Mouse (Mus musculus) CD8-positive naive resting alpha-beta T cell, adult 2 months (primary cell): ENCODE measurements around the gene Hrh1.

Experiments used
- DNase-seq, 2 experiments: peaks; one replicate each; pipeline ENCODE4 v3.0.0; 2022; ENCODE audit warnings: low read depth in 2 of 2, low spot score in 2 of 2

The Hrh1 gene

DNA sequence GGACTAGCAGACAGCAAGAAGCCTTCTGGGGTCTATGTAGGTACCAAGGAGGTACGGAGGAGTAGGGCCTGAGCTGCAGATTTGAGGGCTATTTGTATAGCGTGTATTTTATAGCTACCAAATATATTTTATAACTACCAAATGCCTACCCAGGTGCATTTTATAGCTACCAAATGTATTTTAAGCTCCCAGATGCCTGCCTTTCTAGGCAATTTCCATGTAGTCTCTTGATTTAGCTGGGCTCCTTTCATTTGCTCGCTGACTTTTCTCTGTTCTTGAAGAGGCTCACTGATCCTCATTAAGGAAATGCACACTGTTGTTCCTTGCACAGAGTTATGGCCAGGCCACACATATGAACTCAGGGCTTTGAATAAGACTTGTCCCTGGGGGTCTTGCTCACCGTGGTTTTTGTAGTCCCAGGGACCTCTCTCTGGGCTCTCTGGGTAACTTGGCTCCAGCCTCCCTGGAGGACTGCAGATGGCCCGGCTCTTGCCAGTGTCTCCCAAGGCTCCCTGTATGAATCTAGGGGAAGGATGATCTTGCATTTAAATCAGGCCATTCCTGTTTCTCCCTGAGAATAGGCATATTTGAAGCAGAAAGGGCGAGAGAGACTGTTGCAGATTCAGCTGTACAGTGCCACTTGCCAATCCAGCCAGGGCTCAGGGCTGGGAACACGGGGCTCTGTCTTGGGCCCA lies 7.2 kb downstream of the Hrh1 start:
- no peak for DNase-seq

- no peak for DNase-seq
Measured at GRCm38 (mm10) chr6:114406634-114407033, 8.9 kb downstream of the Hrh1 start.

DNA sequence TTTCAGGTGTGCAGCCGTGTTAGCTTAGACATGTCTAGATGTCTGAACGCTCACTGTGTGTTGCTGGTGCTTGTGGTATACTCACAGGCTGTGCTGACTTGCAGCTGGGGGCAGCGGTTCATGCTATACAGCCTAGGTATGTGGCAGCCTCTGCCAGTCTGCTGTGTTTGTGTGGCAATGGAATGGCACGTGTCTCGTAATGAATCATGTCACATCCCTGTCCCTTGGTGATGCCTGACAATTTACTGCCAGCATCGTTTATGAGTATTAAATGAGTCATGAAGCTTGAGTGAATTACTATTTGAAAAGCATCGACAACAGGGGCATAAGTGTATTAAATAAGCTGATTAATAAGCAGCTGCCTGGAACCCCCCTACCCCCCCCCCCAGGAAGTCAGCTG lies 9.3 kb downstream of the Hrh1 start:
- DNase-seq = no peak

DNA sequence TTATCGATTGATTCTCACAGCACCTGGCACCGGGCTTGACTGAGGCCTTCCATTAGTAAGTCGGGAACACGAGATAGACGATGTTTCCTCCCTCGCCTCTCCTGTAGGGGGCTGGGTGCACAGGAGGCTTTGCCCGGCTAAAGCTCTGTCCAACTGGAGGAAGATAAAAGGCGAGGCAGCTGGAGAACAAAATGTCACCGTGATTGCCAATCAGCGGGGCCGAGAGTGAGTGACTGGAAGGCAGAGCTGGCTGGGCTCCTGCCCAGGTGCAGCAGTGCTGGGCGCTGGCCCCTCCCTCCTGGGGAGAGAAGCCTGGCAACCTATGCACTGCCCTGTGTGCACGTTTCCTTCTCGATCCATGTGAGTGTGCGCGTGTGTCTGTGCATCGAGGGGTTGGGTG lies 10.5 kb downstream of the Hrh1 start:
- no peak for DNase-seq

DNA sequence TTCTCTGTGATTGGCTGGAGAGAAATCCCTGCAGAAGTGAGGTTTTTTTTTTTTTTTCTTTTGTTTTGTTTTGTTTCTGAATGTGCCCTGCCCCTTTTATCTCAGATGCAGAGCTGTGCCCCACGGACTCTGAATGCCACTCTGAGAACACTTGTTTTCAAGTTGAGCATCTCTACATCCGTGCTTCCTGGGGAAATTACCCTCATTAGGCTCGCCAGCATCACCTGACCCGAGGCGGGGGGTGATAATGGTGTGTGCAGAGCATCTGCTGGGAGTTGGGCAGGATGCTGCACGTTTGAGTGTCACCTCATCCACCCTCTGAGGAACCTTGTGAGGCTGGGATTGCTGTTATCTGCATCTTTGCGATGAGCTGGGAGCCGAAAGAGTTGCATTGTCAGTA lies 14.2 kb downstream of the Hrh1 start:
- DNase-seq = no peak

GRCm38 (mm10) chr6:114414510-114414909 lies 16.8 kb downstream of the Hrh1 start:
- DNase-seq = no peak

DNA sequence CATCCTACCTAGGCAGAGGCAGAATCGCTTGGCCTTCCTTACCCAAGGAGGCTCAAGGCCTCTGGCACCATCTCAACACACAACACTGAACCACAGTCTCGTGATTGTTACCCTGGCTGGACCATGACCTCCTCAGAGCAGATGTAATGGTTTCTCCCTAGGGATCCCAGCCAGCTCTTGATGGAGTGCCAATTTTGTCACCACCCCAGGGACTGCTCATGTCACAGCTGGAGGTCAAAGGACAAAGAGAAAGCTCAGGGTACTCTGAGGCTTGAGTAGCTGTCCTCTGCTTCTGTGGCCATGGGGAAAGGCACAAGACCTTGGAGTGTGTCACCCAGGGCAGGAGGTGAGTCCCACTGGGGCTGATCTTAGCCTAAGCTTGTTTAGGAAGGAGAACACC lies 20.3 kb downstream of the Hrh1 start:
- no peak for DNase-seq

DNA sequence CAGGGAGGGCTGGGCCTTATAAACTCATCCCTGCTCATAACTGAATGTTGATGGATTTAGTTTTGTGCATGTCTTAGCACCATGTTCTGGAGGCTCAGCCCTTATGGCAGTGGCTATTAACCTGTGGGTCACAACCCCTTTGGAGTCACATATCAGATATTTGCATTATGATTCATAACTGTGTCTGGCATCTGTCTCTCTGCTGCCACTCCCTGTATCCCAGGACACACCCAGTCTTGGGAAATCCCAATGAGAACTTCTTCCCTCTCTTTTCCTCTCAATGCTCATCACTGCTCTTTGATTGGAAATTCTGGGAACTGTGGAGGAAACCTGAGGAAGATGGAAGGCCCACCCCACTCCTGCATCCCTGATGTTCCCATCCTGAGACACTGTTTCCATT lies 23.3 kb downstream of the Hrh1 start:
- DNase-seq = no peak

DNA sequence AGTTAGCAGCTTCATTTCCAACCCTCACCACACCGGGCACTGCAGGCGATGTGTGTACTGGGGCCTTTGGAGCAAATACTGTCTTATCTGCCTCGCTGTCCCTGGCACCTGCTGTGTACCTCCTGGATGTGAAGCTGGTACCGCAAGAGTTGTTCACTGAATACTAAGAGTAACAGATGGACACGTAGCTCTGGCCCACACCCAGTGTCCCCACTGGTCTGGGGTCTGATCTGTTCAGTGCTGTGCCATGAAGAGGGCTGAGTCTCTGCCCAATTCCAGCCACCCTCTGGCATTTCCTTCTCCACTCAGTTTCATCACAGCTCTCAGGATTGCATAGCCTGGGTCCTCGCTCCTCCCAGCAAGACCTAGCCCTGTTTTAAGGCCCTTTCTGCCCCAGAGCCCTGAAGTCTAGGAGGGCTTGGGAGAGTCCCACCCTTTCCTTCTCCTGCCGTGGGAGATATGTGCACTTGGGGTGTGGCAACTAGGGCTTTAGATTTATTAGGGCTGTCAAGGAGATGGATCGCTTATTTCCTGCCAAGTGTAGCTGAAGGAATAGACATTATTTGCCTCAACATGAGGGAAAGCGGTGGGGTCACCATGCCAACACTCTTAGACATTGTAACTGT lies 25.4 kb downstream of the Hrh1 start:
- no peak for DNase-seq

- no peak for DNase-seq
Measured at GRCm38 (mm10) chr6:114425343-114425742, 27.6 kb downstream of the Hrh1 start.

GRCm38 (mm10) chr6:114427641-114428040 lies 29.9 kb downstream of the Hrh1 start:
- no peak for DNase-seq

DNA sequence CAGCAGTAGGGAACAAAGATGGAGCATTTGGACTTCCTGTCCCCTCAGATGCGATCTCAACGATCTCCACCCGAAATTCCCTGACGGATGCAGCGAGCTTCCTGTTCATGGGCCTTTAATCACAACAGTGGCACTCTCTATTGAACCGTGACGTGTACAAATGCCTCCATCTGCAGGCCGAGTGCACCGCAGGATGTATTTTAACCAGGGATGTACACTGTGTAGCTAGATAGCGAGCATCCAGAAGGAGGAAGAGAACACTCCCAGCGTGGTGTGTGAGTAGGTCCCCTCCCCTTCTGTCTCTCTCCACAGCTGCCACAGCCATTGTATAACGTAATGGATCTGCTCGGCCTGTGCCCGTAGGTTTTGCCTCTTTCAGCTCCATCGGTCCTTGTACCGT lies 31.1 kb downstream of the Hrh1 start:
- no peak for DNase-seq

GRCm38 (mm10) chr6:114432591-114432990 lies 34.9 kb downstream of the Hrh1 start:
- DNase-seq = no peak

GRCm38 (mm10) chr6:114434524-114434923 lies 36.8 kb downstream of the Hrh1 start:
- no peak for DNase-seq

DNA sequence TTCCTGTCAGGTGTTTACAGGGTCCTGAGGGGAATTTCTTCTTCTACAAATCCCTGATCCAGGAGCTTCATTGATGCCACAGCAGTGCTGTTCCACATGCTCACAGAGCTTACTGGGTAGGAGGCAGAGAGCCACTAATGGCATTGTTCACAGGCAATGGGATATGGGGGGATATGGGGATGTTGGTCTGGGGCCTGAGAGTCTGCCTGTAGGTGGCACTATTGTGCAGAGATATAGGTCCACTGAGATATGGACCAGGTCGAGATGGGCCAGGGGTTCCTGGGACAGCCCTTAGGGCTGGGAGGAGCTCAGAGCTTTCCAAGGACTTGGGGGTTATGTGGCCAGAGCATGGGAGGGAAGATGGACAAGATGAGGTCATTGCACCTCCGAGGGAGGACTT lies 42.6 kb downstream of the Hrh1 start:
- DNase-seq = no peak

- no peak for DNase-seq
Measured at GRCm38 (mm10) chr6:114440788-114441453, 43.2 kb downstream of the Hrh1 start.

- no peak for DNase-seq
Measured at GRCm38 (mm10) chr6:114444247-114444844, 46.6 kb downstream of the Hrh1 start.

DNA sequence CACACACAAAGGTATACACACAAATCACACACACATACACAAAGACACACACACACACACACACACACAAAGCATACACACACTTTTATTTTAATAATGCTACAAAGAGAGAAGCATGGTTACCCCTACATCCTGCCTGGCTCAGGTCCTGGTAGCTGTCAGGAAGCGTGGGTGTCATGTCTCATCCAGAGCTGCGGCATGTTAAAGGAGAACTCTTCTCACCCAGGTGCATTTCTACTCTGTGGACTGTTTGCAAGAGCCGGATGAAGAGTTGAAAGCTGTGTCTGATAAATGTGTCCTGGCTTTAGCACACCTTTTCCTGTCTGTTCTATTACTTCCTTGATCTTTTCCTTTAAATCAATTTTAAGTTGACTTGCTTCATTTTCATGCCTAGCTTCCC lies 47.2 kb downstream of the Hrh1 start:
- peak in 1 of 2 experiments; percentile 8 for DNase-seq

GRCm38 (mm10) chr6:114448888-114449287 lies 51.2 kb downstream of the Hrh1 start:
- DNase-seq = no peak

- DNase-seq = no peak
Measured at GRCm38 (mm10) chr6:114455267-114455666, 57.5 kb downstream of the Hrh1 start.

DNA sequence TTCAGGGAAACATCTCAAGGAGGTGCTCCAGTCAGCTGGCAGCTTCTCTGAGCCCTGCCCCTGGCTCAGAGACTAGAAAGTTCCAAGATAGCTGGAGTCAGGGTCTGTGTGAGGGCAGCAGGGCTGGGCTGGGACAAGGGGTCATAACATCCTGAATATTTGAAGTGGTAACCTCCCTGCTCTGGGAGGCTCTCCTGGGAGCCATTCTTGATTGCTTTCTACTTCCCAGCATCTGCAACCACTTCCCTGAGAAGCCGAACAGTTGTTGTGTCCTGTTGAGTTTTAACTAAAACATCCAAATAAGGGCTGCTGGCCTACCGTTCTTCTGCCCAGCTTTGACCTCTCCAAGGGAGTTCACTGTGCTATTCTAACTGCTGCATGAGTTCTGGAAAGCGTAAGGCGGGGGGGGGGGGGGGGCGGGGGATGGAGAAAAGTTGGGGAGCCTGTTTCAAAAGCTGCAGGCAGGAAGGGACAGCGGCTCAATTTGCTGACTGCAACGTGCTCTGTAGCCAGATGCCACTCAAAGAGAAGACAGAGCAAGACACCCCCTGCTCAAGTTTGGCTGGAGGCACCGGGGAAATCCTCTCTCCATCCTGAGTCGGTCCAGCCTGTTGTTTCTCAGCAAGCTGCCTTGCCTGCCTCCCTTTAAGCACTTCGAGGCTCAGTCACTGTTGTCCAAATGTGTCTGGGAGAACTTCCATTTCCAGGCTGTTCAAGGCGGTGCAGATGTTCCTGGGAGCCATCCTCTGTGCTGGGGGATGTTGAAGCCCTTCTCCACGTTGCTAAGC lies 58.7 kb downstream of the Hrh1 start:
- no peak for DNase-seq
